Comparison of ENCODE assay signal across 8 mouse cellular contexts in the genomic region with DNA sequence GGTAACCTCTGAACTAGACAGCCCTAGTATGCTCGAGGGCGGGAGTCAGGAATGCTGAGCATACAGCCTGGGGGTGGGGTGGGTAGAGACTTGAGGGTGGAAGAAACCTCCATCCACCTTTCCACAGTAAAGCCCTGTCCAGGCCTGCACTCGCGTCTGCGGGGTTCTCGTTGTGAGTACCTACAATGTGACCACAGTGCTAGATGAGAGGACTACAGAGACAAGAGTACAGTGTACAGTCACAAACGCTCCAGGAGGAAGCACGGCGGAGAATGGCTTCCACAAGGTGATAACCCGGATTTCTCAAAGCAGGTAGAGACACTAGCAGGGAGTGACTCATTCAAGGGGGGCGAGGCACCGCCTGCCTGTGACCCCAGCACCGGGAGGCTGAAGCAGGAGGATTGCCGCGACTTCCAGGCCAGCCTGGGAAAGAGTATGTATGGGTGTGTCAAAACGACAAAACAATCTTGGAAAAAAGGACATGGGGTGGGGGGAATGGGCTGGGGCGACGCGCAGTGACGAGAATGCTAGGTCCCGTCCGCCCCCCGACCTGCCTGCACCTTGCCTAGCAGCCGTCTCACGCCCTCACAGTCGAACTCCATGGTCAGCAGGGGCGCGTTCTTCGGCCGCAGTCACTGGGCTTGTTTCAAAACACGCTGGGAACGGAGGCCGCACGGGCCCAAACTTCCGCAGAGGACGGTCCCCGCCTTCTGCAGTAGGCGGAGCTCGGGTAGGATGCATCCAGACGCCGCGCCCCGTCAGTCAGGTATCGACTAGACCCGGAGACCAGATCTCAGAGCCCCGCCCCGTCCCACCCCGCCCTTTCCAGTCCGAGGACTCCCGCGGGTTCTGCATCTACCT. TPM values are rescaled to one million over a fixed set of nuclear protein-coding genes. Genes with fewer than 3 reads are reported as not detected.
A peak's percentile ranks its signal among the peaks of the same experiment; 100 is the strongest.
DNase-seq lines count a peak whose midpoint lies in the region; ATAC-seq lines count a peak whose summit lies in the region.

Gene Uevld, minus strand, starts transcription at position 697 of the 861 bp plus-strand sequence.

- intact Hi-C loops in left cerebral cortex, postnatal 14 days (cut with DNase I), result loop anchor here (5.0 kb wide), 1 partner anchor 174 kb away; the partner anchor contains the start of gene Ptpn5

- H3K27ac ChIP-seq in intestine, embryonic 14.5 days (ENCODE audit: low read depth), result no peak within 1 kb of the TSS; the same call in 1 of the 2 replicates

- no peaks in the 10 kb centered on the region for H3K27me3 ChIP-seq in intestine, embryonic 14.5 days (replicated peaks; ENCODE audit: control insufficient read depth, insufficient read depth, low read length)

- peak; percentile 95 to 96 for DNase-seq in adrenal gland, adult 18-20 months (ENCODE audit: low spot score in 2 of 2)
- peak; percentile 96 for DNase-seq in embryo, embryonic 11 days
- peak; percentile 91 for DNase-seq in gastrocnemius, postnatal 25 days
- DNase-seq in intestine, embryonic 14.5 days (ENCODE audit: low spot score), result peak; percentile 97
- DNase-seq in left cerebral cortex, postnatal 14 days (ENCODE audit: low spot score in 2 of 2), result peak; percentile 89 to 93
- DNase-seq in mesoderm, embryonic 11.5 days (ENCODE audit: low read depth, low spot score), result peak; percentile 93
- DNase-seq in right cerebral cortex, postnatal 36 days (ENCODE audit: low spot score in 2 of 2), result peak; percentile 90 to 91
- peak; percentile 97 for DNase-seq in yolk sac, embryonic 10.5 days (ENCODE audit: low spot score)

- H3K9me3 ChIP-seq in intestine, embryonic 14.5 days (ENCODE audit: control insufficient read depth, low read length), result no peaks in the 10 kb centered on the region

- H3K4me1 ChIP-seq in intestine, embryonic 14.5 days (replicated peaks; ENCODE audit: control insufficient read depth, insufficient read depth, low read length), result peaks cover 8% of the 10 kb centered on the region; the same call in 1 of the 2 replicates

- peak; percentile 92 for ATAC-seq in intestine, embryonic 14.5 days (replicated peaks; ENCODE audit: low FRiP score, low TSS enrichment, low read depth)

- H3K9ac ChIP-seq in intestine, embryonic 14.5 days (ENCODE audit: low read length), result peak within 1 kb of the TSS; percentile 68

- 1% methylated on average over 51 of the region's 51 CpGs for WGBS in intestine, embryonic 14.5 days

- H3K4me3 ChIP-seq in intestine, embryonic 14.5 days (ENCODE audit: low read depth, low read length), result peak within 1 kb of the TSS; percentile 75

- peak within 1 kb of the TSS; percentile 53 for H3K4me2 ChIP-seq in intestine, embryonic 14.5 days (ENCODE audit: low read length)

- peaks cover 23% of the 10 kb centered on the region for H3K36me3 ChIP-seq in intestine, embryonic 14.5 days (ENCODE audit: control insufficient read depth, insufficient read depth, low read length)

RNA-seq across cellular contexts. Expression of gene Uevld, which starts in this region (rescaled TPM):
- total RNA-seq in adrenal gland, adult 18-20 months (2021), result 10 to 100 TPM; 16.3 to 17.4 TPM
- total RNA-seq in gastrocnemius, postnatal 25 days (2021), result 1 to 10 TPM; 7.0 to 8.8 TPM
- polyA plus RNA-seq in intestine, embryonic 14.5 days (2014; fragmentation: Nextera tagmentation; extraction: Ambion mirVana), result 11.4 and 12.6 TPM in 2 replicates
- 1 to 10 TPM; 9.6 to 10.0 TPM for total RNA-seq in left cerebral cortex, postnatal 14 days (2021)
